Mouse (Mus musculus): ENCODE data around the gene Grrp1.
A peak's percentile ranks its signal among the peaks of the same experiment; 100 is the strongest.

- peak; percentile 93 for TF ChIP-seq CTCF (conservative IDR thresholded peaks at IDR 0.05; ENCODE audit: insufficient read depth, insufficient read length, low read depth, low read length)
- TF ChIP-seq POLR2A (IDR thresholded peaks at IDR 0.05; ENCODE audit: low read depth, low read length): no peak
These were observed 38.2 kb upstream of the Grrp1 start for GRCm38 (mm10) chr4:134292067-134292466.
